In the genomic region with DNA sequence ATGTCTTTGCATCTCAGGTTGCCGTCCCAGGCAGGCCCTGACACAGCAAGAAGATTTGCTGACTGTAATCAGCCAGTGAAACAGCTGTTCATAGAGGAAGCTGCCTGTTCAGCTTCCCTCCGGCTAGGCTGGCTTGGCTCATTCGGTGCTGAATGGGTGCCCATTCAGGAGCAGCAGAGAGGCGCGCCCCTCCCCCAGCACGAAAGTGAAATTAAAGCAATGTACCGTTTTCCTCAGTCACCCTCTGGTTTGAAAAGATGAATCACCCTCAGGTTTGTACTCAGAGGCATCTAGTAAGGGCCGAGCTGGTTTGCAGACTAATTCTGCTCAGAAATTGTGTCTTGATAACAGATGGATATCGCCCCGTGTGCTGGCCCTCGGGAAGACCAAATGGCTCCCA, we compare ENCODE assay signal across 9 mouse cellular contexts.
DNase-seq lines count a peak whose midpoint lies in the region; ATAC-seq and TF ChIP-seq lines count a peak whose summit lies in the region.
"Had no signal": no experiment of that assay in that cellular context is flagged by ENCODE, and none has a peak within 500 bp of the region (broad histone marks: within the 10 kb centered on the region; RNA-seq: fewer than 3 reads in every experiment).

No protein-coding gene starts in this region.

- peak; percentile 11 for DNase-seq in embryo, embryonic 10 days (ENCODE audit: low spot score)
- no peak for DNase-seq in embryo, embryonic 9.5 days (ENCODE audit: extremely low spot score)
- DNase-seq in B cell, adult 2 months, result peak; percentile 37 to 56
- DNase-seq in cerebellum, adult 9-11 months, result peak; percentile 48
- peak; percentile 35 to 38 for DNase-seq in heart, adult 2 months
- DNase-seq in layer of hippocampus, adult 2 months (ENCODE audit: low spot score in 2 of 2), result peak; percentile 18 to 24
- peak; percentile 4 for DNase-seq in naive thymus-derived CD4-positive, alpha-beta T cell, adult 2 months (ENCODE audit: low read depth)

- WGBS in heart, adult 2 months, result 29% methylated on average over 11 of the region's 11 CpGs

- no peak overlapping the region for H3K9ac ChIP-seq in heart, adult 2 months (ENCODE audit: low read depth, low read length)

- no peak for ATAC-seq in erythroblast, adult 5-6 weeks (replicated peaks; ENCODE audit: low FRiP score, poor library complexity, severe bottlenecking)

- H3K4me3 ChIP-seq in heart, adult 2 months, result no peak overlapping the region
- peak overlapping the region; percentile 7; the same call in 1 of the 2 replicates for H3K4me3 ChIP-seq in layer of hippocampus, adult 2 months

- H3K36me3 ChIP-seq in heart, adult 2 months (ENCODE audit: control insufficient read depth, insufficient read depth, low read length), result no peaks in the 10 kb centered on the region

- H3K4me1 ChIP-seq in heart, adult 2 months (ENCODE audit: control insufficient read depth, insufficient read depth, low read length), result no peaks in the 10 kb centered on the region

- TF ChIP-seq POLR2A in heart, adult 2 months (IDR thresholded peaks at IDR 0.05; ENCODE audit: insufficient read depth, low read depth, low read length), result no peak

- TF ChIP-seq CTCF in heart, adult 2 months (IDR thresholded peaks at IDR 0.05), result no peak
- TF ChIP-seq CTCF in layer of hippocampus, adult 2 months (conservative IDR thresholded peaks at IDR 0.05), result no peak

- no peak for TF ChIP-seq EP300 in heart, adult 2 months (IDR thresholded peaks at IDR 0.05; ENCODE audit: insufficient read depth, low read depth, low read length)

- no peaks in the 10 kb centered on the region for H3K79me2 ChIP-seq in heart, adult 2 months (replicated peaks; ENCODE audit: control insufficient read depth, insufficient read depth, low read length)

- no peaks in the 10 kb centered on the region for H3K27me3 ChIP-seq in heart, adult 2 months (ENCODE audit: control insufficient read depth, insufficient read depth, low read length)

- H3K27ac ChIP-seq in heart, adult 2 months, result no peak overlapping the region
- no peak overlapping the region for H3K27ac ChIP-seq in layer of hippocampus, adult 2 months
- H3K27ac ChIP-seq: macrophage had no signal

- intact Hi-C loops in heart, adult 2 months (cut with DNase I), result no loop called here
